In the genomic region with DNA sequence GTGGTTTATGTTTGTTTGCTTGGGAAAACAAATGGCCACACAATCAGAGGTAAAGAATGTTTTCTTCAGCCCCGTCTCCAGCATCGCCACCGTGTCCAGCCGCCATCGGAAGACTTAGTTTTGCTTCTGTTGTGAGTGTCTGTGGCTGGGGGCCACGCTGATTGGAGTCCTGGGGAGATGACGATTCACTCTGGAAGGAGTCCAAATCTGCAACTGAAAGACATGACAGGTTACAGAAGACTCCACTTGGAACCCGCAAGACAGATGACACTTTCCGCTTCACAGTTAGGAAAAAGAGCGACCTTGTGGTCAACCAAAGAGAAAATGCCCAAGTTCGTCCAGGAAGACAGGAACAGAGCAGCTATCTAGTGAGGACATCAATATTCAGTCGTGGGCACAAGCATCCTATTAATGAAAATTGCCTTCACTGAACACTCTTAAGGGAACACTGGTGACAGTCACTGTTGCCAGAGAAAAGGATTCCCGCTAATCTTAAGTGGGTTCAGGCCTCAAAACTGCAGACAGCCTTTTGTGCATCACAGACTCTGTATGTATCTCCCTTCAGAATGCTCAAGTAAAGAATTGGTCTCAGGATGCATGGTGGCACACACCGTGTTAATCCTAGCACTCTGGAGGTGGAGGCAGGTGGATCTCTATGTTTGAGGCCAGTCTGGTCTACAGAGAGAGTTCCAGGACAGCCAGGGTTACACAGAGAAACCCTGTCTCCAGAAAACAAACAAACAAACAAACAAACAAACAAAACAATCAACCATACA, we compare ENCODE assay signal across 15 mouse cellular contexts.
DNase-seq lines count a peak whose midpoint lies in the region; ATAC-seq and TF ChIP-seq lines count a peak whose summit lies in the region.
"Had no signal": no experiment of that assay in that cellular context is flagged by ENCODE, and none has a peak within 500 bp of the region (broad histone marks: within the 10 kb centered on the region; RNA-seq: fewer than 3 reads in every experiment).

No protein-coding gene starts in this region.

- H3K4me1 ChIP-seq in heart, embryonic 12.5 days (replicated peaks): peaks cover 15% of the 10 kb centered on the region
- peaks cover 18% of the 10 kb centered on the region for H3K4me1 ChIP-seq in forebrain, postnatal 0 days (ENCODE audit: insufficient read depth)
- H3K4me1 ChIP-seq in midbrain, postnatal 0 days (ENCODE audit: insufficient read depth, low read length): 0 out of 2 replicates have a peak, but pooled peaks cover 8% of the 10 kb centered on the region
- H3K4me1 ChIP-seq: liver, embryonic 15.5 days; stomach, embryonic 15.5 days had no signal

- no peaks in the 10 kb centered on the region for H3K36me3 ChIP-seq in heart, embryonic 12.5 days
- H3K36me3 ChIP-seq in forebrain, postnatal 0 days (ENCODE audit: insufficient read depth): no peaks in the 10 kb centered on the region
- no peaks in the 10 kb centered on the region for H3K36me3 ChIP-seq in midbrain, postnatal 0 days (ENCODE audit: insufficient read depth, low read length)
- H3K36me3 ChIP-seq: embryonic facial prominence, embryonic 12.5 days; liver, embryonic 15.5 days; stomach, embryonic 15.5 days had no signal

- H3K9ac ChIP-seq in heart, embryonic 12.5 days: no peak overlapping the region
- H3K9ac ChIP-seq in forebrain, postnatal 0 days: no peak overlapping the region
- H3K9ac ChIP-seq in midbrain, postnatal 0 days (replicated peaks; ENCODE audit: low read length, poor library complexity, severe bottlenecking): no peak overlapping the region; the same call in 1 of the 2 replicates
- H3K9ac ChIP-seq: embryonic facial prominence, embryonic 12.5 days; liver, embryonic 15.5 days; stomach, embryonic 15.5 days had no signal

- TF ChIP-seq CTCF in forebrain, postnatal 0 days (IDR thresholded peaks at IDR 0.05; ENCODE audit: low read depth): no peak
- no peak for TF ChIP-seq CTCF in midbrain, postnatal 0 days (IDR thresholded peaks at IDR 0.05)

- no peaks in the 10 kb centered on the region for H3K27me3 ChIP-seq in heart, embryonic 12.5 days (replicated peaks)
- H3K27me3 ChIP-seq in forebrain, postnatal 0 days (ENCODE audit: insufficient read depth, low read length): no peaks in the 10 kb centered on the region
- no peaks in the 10 kb centered on the region for H3K27me3 ChIP-seq in midbrain, postnatal 0 days (ENCODE audit: insufficient read depth, low read length)
- H3K27me3 ChIP-seq: embryonic facial prominence, embryonic 12.5 days; liver, embryonic 15.5 days; stomach, embryonic 15.5 days had no signal

- H3K9me3 ChIP-seq in heart, embryonic 12.5 days (replicated peaks): no peaks in the 10 kb centered on the region
- no peaks in the 10 kb centered on the region for H3K9me3 ChIP-seq in forebrain, postnatal 0 days (ENCODE audit: low read length)
- H3K9me3 ChIP-seq in midbrain, postnatal 0 days (ENCODE audit: low read length): no peaks in the 10 kb centered on the region
- H3K9me3 ChIP-seq: embryonic facial prominence, embryonic 12.5 days; liver, embryonic 15.5 days; stomach, embryonic 15.5 days had no signal

- DNase-seq in heart, adult 11 months: peak; percentile 37
- peak; percentile 57 for DNase-seq in Muller cell, postnatal 12 days (ENCODE audit: inconsistent ontology term)
- DNase-seq in forebrain, postnatal 0 days: peak; percentile 58
- peak; percentile 25 for DNase-seq in midbrain, postnatal 0 days (ENCODE audit: low spot score)
- no peak for DNase-seq in lung, postnatal 4 days
- DNase-seq in c-Kit-positive CD71-positive TER-119-positive erythroid progenitor cells, embryonic 14.5 days (ENCODE audit: low spot score): no peak
- no peak for DNase-seq in lung, postnatal 10 days
- DNase-seq: adrenal gland, adult 8-10 months; cerebellum, adult 9-11 months; kidney, postnatal 10 days; thymus, postnatal 14 days had no signal

- WGBS in heart, embryonic 12.5 days: 71% methylated on average over 14 of the region's 14 CpGs
- 39% methylated on average over 14 of the region's 14 CpGs for WGBS in forebrain, postnatal 0 days
- 50% methylated on average over 14 of the region's 14 CpGs for WGBS in midbrain, postnatal 0 days

- ATAC-seq in heart, embryonic 12.5 days (ENCODE audit: insufficient number of reproducible peaks, low FRiP score): no peak
- ATAC-seq in forebrain, postnatal 0 days: peak; percentile 70
- ATAC-seq in midbrain, postnatal 0 days (ENCODE audit: low FRiP score): peak; percentile 55; the same call in 1 of the 2 replicates

- no peak overlapping the region for H3K4me3 ChIP-seq in heart, embryonic 12.5 days
- H3K4me3 ChIP-seq in forebrain, postnatal 0 days (ENCODE audit: low read depth, low read length): no peak overlapping the region
- no peak overlapping the region for H3K4me3 ChIP-seq in midbrain, postnatal 0 days (ENCODE audit: low read depth, low read length)
- H3K4me3 ChIP-seq: embryonic facial prominence, embryonic 12.5 days; liver, embryonic 15.5 days; stomach, embryonic 15.5 days had no signal

- no peak overlapping the region for H3K4me2 ChIP-seq in heart, embryonic 12.5 days
- H3K4me2 ChIP-seq in forebrain, postnatal 0 days (ENCODE audit: low read depth): no peak overlapping the region
- no peak overlapping the region for H3K4me2 ChIP-seq in midbrain, postnatal 0 days (ENCODE audit: low read depth, low read length, poor library complexity, severe bottlenecking)
- H3K4me2 ChIP-seq: embryonic facial prominence, embryonic 12.5 days; liver, embryonic 15.5 days; stomach, embryonic 15.5 days had no signal

- H3K27ac ChIP-seq in heart, embryonic 12.5 days (ENCODE audit: poor library complexity, severe bottlenecking): no peak overlapping the region
- H3K27ac ChIP-seq in forebrain, postnatal 0 days (ENCODE audit: low read depth, low read length): peak overlapping the region; percentile 81
- peak overlapping the region; percentile 87 for H3K27ac ChIP-seq in midbrain, postnatal 0 days (ENCODE audit: low read depth, low read length)
- H3K27ac ChIP-seq: embryonic facial prominence, embryonic 12.5 days; liver, embryonic 15.5 days; stomach, embryonic 15.5 days had no signal

Comparison
In these comparisons a context has a peak if more than half of its experiments do, and no peak if none do; other contexts are left out.
1. DNase-seq: peak in heart, adult 11 months (single experiment), Muller cell, postnatal 12 days (single experiment), forebrain, postnatal 0 days (single experiment) and midbrain, postnatal 0 days (single experiment); none in lung, postnatal 4 days (0 of 2), c-Kit-positive CD71-positive TER-119-positive erythroid progenitor cells, embryonic 14.5 days (single experiment) and lung, postnatal 10 days (single experiment).